Mouse (Mus musculus): ENCODE data around the gene Eif2a.

The Eif2a gene

GRCm38 (mm10) chr3:58525652-58526407 lies at the start of gene Eif2a, which contains the start of gene Serp1:
Eif2a (plus strand) TSS chr3:58525821.
Serp1 (minus strand) TSS chr3:58525892.
- DNase-seq (ENCODE audit: low read depth, low spot score): peak; percentile 93

GRCm38 (mm10) chr3:58478755-58479455 lies 46.7 kb upstream of the Eif2a start:
- DNase-seq (ENCODE audit: low read depth, low spot score): no peak

DNA sequence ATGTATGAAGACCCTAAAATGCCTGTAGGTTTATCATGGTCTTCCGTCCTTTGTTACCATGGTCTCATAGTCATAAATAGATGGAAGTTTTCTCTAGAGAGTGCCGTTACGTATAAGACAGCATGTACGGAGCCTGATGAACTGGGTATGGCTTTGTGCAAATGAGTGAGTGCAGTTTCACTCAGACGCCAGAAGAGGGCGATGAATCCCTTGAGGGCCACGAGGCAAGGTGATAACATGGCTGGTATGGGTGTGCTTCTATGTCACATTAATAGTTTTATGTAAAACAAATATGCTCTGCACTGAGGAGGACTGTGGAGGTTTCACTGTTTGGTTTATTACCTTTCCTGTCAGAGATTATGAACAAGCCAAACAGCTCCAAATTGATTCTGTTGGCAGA lies 39.7 kb upstream of the Eif2a start:
- peak; percentile 40 for DNase-seq (ENCODE audit: low read depth, low spot score)

GRCm38 (mm10) chr3:58487121-58487520 lies 38.5 kb upstream of the Eif2a start:
- no peak for DNase-seq (ENCODE audit: low read depth, low spot score)

- DNase-seq (ENCODE audit: low read depth, low spot score): no peak
Measured at GRCm38 (mm10) chr3:58487999-58488775, 37.4 kb upstream of the Eif2a start.

DNA sequence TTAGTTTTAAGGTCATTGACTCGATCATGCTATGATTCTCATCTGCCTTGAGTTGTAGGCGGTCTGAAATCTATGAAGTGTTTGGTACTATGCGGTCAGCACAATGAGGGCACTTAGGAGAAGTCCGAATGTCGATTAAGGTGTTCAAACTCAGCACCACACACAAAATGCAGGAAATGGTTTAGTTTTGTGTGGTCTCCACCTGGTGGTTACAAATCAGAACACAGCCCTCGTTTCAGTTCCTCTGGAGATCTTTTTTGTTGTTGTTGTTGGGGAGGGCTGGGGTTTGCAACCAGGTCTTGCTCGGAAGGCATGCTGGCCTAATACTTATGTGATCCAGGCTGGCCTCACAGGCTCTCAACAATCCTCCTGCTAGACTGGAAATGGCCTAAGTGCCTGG lies 34.8 kb upstream of the Eif2a start:
- no peak for DNase-seq (ENCODE audit: low read depth, low spot score)

GRCm38 (mm10) chr3:58493621-58494020 lies 32.0 kb upstream of the Eif2a start:
- DNase-seq (ENCODE audit: low read depth, low spot score): no peak

DNA sequence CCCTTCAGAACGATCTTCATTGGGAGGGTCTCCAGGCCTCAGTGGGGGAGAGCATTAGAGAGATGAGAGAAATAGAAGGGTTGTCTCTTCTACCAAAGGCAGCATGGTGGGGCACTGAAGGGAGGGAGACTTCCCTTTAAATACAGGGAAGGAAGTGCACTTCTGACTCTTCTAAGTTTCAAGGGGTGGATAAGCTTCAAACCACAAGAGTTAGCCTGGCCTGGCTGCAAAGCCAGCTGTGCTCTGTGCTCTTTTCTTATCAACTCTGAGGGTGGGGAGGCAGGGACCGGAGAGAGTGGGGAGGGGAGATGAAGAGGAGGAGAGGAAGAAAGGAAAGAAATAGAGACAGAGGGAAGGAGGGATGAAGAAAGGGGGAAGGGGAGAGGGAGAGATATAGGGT lies 23.7 kb upstream of the Eif2a start:
- no peak for DNase-seq (ENCODE audit: low read depth, low spot score)

- DNase-seq (ENCODE audit: low read depth, low spot score): no peak
Measured at GRCm38 (mm10) chr3:58503720-58504333, 21.8 kb upstream of the Eif2a start.

DNA sequence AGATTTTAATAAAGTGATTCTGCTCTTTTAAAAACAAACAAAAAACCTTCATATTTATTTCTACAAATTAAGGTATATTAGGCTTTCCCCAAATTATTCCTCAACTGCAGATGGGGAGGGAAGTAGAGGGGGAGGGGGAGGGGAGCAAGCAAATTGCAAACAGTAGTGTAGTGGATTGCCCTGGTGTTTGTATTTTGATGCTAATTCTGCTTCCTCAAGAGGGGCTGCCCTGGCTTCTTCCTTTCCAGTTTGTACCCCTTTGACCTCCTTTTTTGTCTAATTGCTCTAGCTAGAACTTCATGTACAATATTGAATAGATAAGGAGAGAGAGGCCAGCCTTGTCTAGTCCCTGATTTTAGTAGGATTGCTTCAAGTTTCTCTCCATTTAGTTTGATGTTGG lies 20.9 kb upstream of the Eif2a start:
- DNase-seq (ENCODE audit: low read depth, low spot score): no peak

GRCm38 (mm10) chr3:58508020-58508750 lies 17.4 kb upstream of the Eif2a start:
- no peak for DNase-seq (ENCODE audit: low read depth, low spot score)

DNA sequence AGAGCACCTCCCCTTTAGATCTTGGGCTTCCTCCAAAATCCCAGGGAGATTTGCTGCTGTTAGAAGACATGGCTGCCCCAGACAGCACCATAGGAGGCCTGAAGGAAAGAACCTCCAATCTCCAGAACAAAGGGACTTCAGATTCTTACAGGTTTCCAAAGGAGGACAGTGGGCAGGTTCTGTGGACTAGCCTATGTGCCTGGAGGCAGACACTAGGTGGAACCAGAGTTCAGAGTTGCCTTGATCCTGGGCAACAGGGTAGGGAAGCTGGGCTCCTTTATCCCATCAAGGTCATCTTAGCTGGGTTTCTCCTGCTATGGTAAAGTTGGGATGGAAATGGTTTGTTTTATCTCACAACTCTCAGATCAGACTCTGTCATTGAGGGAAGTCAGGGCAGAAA lies 14.0 kb upstream of the Eif2a start:
- no peak for DNase-seq (ENCODE audit: low read depth, low spot score)

DNA sequence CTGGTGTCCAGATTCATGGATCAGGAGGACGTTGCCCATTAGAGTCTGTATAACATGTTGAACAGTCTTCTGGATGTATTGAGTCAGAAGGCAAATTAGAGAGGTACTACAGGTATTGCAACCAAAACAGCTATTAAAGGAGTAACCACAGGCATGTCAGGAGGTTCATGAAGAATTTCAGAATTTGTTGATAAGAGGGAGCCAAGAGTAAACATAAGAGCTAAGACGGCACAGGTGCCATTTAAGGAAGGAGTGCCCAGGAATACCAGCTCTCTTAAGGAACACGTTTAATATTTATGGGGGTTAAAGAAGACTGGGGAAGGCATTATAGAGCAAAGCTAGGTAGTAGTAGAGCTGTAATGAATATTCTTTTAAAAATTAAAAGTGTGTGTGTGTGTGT lies 12.9 kb upstream of the Eif2a start:
- no peak for DNase-seq (ENCODE audit: low read depth, low spot score)

- DNase-seq (ENCODE audit: low read depth, low spot score): no peak
Measured at GRCm38 (mm10) chr3:58513483-58513882, 12.1 kb upstream of the Eif2a start.

GRCm38 (mm10) chr3:58515947-58516601 lies 9.5 kb upstream of the Eif2a start:
- DNase-seq (ENCODE audit: low read depth, low spot score): no peak

- no peak for DNase-seq (ENCODE audit: low read depth, low spot score)
Measured at GRCm38 (mm10) chr3:58516602-58516976, 9.0 kb upstream of the Eif2a start.

DNA sequence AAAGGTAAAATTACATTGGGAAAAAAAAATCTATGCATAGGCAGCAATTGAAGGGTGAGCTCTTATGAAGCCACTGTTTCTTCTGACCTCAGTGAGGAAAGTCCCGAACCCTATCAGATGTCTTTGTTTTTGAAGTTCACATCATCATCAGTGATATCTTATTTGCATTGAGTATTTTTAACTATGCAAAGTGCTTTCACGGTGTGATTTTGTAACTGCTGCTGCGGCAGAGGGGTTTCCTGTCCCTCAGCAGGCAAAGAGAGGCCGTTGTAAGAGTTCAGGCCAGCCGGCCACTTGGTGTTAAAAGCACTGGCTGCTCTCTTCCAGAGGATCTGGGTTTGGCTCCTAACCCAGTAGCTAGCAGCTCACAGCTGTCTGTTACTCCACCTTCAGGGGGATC lies 8.4 kb upstream of the Eif2a start:
- DNase-seq (ENCODE audit: low read depth, low spot score): no peak

- no peak for DNase-seq (ENCODE audit: low read depth, low spot score)
Measured at GRCm38 (mm10) chr3:58517800-58518199, 7.8 kb upstream of the Eif2a start.

DNA sequence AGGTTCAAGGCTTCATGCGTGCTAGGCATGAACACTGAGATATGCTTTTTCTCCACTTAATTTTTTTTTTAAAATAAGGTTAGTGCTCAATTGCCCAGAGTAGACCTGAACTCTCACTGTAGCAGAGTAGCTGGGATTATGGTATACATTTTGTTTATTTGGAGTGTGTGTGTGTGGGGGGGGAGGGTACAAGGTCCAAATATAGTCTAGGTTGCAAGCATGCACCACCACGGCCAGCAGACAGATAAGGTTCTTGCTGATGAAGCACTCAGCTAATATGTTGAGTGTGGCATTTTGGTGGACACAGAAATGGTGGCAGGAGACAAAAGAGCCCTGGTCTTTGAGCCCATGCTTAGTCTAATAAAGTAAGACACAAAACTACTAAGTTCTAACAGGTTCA lies 6.7 kb upstream of the Eif2a start:
- no peak for DNase-seq (ENCODE audit: low read depth, low spot score)

GRCm38 (mm10) chr3:58519536-58519935 lies 6.1 kb upstream of the Eif2a start:
- DNase-seq (ENCODE audit: low read depth, low spot score): no peak

DNA sequence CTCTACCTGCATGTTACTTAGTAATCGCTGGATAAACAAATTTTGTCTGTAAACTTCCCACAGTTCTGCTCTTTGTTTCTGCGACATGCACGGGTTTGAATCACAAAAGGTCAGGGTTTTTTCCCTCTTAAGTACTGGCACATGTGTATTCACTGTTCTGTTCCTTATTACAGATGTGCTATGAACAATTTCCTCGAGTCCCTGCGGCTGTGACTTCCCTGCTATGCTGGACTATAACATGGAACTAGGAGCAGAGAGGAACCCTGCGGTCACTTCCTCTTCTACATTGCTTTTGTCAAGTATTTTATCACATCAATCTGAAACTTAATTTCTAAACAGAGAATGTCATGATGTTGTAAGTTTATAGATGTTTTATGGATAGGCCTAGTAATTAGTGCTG lies 5.3 kb upstream of the Eif2a start:
- DNase-seq (ENCODE audit: low read depth, low spot score): no peak
